Mouse (Mus musculus) cortical plate, adult 2 months (tissue): Measurements from ENCODE around the gene Ttc4.

Experiments
- CTCF ChIP-seq: fragments of 200-500 bp; IDR thresholded peaks from 2 replicates; pipeline ENCODE4 v1.5.1; 2011; ENCODE audit warnings: mild to moderate bottlenecking, control low read depth, low read length; ENCODE audit not compliant: insufficient read depth; ENCODE audit errors: extremely low read depth
- POLR2A ChIP-seq: fragments of 200-500 bp; IDR thresholded peaks from 2 replicates; pipeline ENCODE4 v1.6.1; 2011; ENCODE audit warnings: mild to moderate bottlenecking, low read length, control low read depth; ENCODE audit not compliant: insufficient read depth; ENCODE audit errors: extremely low read depth

GRCm38 (mm10) chr4:106618898-106619297, 59.8 kb downstream of the Ttc4 start:
- no peak for TF ChIP-seq POLR2A
- TF ChIP-seq CTCF: no peak
